Mouse (Mus musculus): ENCODE data around the gene Slc7a11.

- TF ChIP-seq POLR2A (IDR thresholded peaks at IDR 0.05; ENCODE audit: control insufficient read depth, low read depth, low read length) (no peak), CTCF (IDR thresholded peaks at IDR 0.05; ENCODE audit: control insufficient read depth, insufficient read depth, insufficient replicate concordance, low read depth, low read length) (no peak)
Observed at GRCm38 (mm10) chr3:49937611-49938010, 505.8 kb downstream of the Slc7a11 start.

All from testis, adult 2 months (tissue).